Mouse (Mus musculus): ENCODE results near the gene C2cd2l. TPM values are rescaled to one million over a fixed set of nuclear protein-coding genes. Genes with fewer than 3 reads are reported as not detected.
"Not testable (repeated sequence)": the region's sequence is repeated elsewhere in the genome, so short reads cannot be mapped to it uniquely, and the experiment has no call there.

Gene C2cd2l
- polyA plus RNA-seq, 1 experiment from 2014 or later: 10.3 TPM

DNA sequence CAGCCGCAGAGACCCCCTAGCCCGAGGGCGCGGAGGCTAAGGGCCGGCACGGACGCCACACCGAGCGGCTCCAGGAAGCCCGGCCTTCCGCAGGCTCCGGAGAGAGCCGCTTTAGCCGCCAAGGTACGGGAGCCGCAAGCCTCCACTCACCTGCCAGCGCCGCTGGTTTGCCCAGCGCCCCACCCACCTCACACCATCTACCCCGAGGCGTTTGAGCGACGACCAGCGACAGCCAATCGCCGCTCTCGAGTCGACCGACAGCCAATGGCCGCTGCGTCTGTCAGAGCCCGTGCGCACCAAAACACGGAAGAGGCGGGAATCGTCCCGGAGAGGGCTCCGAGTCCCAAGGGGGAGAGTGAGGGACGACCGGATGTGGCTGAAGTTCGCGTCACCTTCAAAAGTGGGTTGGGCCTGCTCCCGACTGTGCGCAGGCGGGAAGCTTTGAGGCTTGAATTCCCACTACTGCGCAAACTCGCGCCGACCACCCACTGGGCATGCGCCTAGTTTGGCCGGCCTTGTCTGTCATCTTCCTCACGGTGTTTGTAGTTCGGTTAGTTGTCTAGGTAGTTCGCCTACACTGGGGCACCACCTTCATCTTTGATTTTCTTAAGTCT lies 14.5 kb downstream of the C2cd2l start, which contains the start of gene Hinfp:
Gene Hinfp, minus strand, starts transcription at position 206 of the 614 bp plus-strand sequence.
- peak within 1 kb of the TSS; percentile 86 for H3K4me2 ChIP-seq (replicated peaks; ENCODE audit: low read depth, low read length)
- peaks cover 5% of the 10 kb centered on the region; the same call in 1 of the 2 replicates for H3K4me1 ChIP-seq (ENCODE audit: insufficient read depth, low read depth, low read length)
- H3K27ac ChIP-seq (ENCODE audit: low read length): peak within 1 kb of the TSS; percentile 87
- ATAC-seq (peak; percentile 99), DNase-seq (ENCODE audit: low spot score) (peak; percentile 100)
- H3K9ac ChIP-seq (replicated peaks; ENCODE audit: low read depth): peak within 1 kb of the TSS; percentile 93
- no peaks in the 10 kb centered on the region for H3K9me3 ChIP-seq (ENCODE audit: low read length)
- no peaks in the 10 kb centered on the region for H3K27me3 ChIP-seq (replicated peaks; ENCODE audit: insufficient read depth, low read length)
- H3K36me3 ChIP-seq (ENCODE audit: insufficient read depth, low read length): no peaks in the 10 kb centered on the region
- TF ChIP-seq CTCF (IDR thresholded peaks at IDR 0.05): no peak
- no peak for TF ChIP-seq EP300 (IDR thresholded peaks at IDR 0.05)
- H3K4me3 ChIP-seq (ENCODE audit: low read depth, low read length): peak within 1 kb of the TSS; percentile 95
- WGBS: under 1% methylated on average over 52 of the region's 54 CpGs

DNA sequence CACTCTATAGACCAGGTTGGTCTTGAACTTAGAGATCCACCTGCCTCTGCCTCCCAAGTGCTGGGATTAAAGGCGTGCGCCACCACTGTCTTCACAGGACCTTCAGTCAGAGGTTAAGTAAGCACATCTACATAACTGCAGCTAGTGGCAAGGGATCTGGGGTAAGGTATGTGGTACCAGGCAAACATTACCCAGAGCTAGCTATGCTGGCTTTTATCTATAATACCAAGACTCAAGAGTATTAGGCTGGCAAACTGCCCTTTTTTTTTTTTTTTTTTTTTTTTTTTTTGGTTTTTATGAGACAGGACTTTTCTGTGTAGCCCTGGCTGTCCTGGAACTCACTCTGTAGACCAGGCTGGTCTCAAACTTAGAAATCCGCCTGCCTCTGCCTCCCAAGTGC lies 20.1 kb downstream of the C2cd2l start:
- H3K9me3 ChIP-seq (ENCODE audit: low read length); H3K27ac ChIP-seq (ENCODE audit: low read length); H3K27me3 ChIP-seq (replicated peaks; ENCODE audit: insufficient read depth, low read length); H3K9ac ChIP-seq (replicated peaks; ENCODE audit: low read depth); DNase-seq (ENCODE audit: low spot score); ATAC-seq; H3K4me1 ChIP-seq (ENCODE audit: insufficient read depth, low read depth, low read length); H3K4me2 ChIP-seq (replicated peaks; ENCODE audit: low read depth, low read length); H3K4me3 ChIP-seq (ENCODE audit: low read depth, low read length): not testable (repeated sequence)
- H3K36me3 ChIP-seq (ENCODE audit: insufficient read depth, low read length): peaks cover 32% of the 10 kb centered on the region
- WGBS: 95% methylated on average over 3 of the region's 3 CpGs

DNA sequence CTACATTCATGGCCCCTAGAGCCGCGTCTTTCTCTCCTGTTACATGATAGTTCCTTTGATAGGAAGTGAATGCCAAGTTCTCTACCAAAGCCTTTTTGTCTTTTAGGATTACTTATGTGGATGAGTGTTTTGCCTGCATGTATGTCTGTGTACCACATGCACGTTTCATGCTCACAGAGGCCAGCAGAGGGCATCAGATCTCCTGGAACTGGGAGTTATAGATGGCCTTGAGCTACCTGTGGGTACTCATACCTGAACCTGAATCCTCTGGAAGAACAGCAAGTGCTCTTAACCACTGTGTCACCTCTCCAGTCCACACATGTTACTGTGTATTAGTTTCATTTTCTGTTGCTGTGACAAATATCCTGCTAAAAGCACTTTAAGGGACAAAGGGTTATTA lies 27.6 kb downstream of the C2cd2l start:
- TF ChIP-seq EP300 (IDR thresholded peaks at IDR 0.05) (no peak), CTCF (IDR thresholded peaks at IDR 0.05) (peak; percentile 80)
- H3K4me1 ChIP-seq (ENCODE audit: insufficient read depth, low read depth, low read length): peaks cover 8% of the 10 kb centered on the region; the same call in 1 of the 2 replicates
- 72% methylated on average over 3 of the region's 3 CpGs for WGBS
- no peaks in the 10 kb centered on the region for H3K9me3 ChIP-seq (ENCODE audit: low read length)
- ATAC-seq (peak; percentile 71), DNase-seq (ENCODE audit: low spot score) (peak; percentile 74)
- H3K9ac ChIP-seq (replicated peaks; ENCODE audit: low read depth): no peak overlapping the region
- H3K4me3 ChIP-seq (ENCODE audit: low read depth, low read length): no peak overlapping the region
- no peak overlapping the region for H3K27ac ChIP-seq (ENCODE audit: low read length)
- peaks cover 5% of the 10 kb centered on the region for H3K27me3 ChIP-seq (replicated peaks; ENCODE audit: insufficient read depth, low read length)
- H3K36me3 ChIP-seq (ENCODE audit: insufficient read depth, low read length): peaks cover 15% of the 10 kb centered on the region
- H3K4me2 ChIP-seq (replicated peaks; ENCODE audit: low read depth, low read length): no peak overlapping the region

DNA sequence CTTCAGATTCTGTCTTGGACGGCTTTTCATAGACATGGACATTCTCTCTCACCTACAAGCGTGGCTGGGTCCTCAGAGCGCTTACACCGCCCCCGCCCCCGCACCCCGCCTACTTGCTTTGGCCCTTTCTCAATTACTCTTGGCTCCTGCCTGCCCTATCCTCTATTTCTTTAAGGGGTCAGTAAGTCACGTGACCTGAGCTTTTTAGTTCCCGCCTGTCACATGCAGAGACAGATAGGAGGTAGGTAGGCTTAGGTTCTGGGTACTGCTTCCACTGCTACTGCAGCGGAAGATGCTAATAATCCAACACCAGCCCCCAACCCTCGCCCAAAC lies 31.2 kb downstream of the C2cd2l start:
- H3K9ac ChIP-seq (replicated peaks; ENCODE audit: low read depth): no peak overlapping the region
- WGBS: 8% methylated on average over 11 of the region's 11 CpGs
- no peak overlapping the region for H3K4me3 ChIP-seq (ENCODE audit: low read depth, low read length)
- no peak overlapping the region for H3K4me2 ChIP-seq (replicated peaks; ENCODE audit: low read depth, low read length)
- H3K27ac ChIP-seq (ENCODE audit: low read length): no peak overlapping the region
- H3K9me3 ChIP-seq (ENCODE audit: low read length): no peaks in the 10 kb centered on the region
- TF ChIP-seq EP300 (IDR thresholded peaks at IDR 0.05): no peak
- TF ChIP-seq CTCF (IDR thresholded peaks at IDR 0.05): no peak
- DNase-seq (ENCODE audit: low spot score) (no peak), ATAC-seq (no peak)
- H3K27me3 ChIP-seq (replicated peaks; ENCODE audit: insufficient read depth, low read length): peaks cover 12% of the 10 kb centered on the region
- H3K36me3 ChIP-seq (ENCODE audit: insufficient read depth, low read length): no peaks in the 10 kb centered on the region
- peaks cover 14% of the 10 kb centered on the region; the same call in 1 of the 2 replicates for H3K4me1 ChIP-seq (ENCODE audit: insufficient read depth, low read depth, low read length)

DNA sequence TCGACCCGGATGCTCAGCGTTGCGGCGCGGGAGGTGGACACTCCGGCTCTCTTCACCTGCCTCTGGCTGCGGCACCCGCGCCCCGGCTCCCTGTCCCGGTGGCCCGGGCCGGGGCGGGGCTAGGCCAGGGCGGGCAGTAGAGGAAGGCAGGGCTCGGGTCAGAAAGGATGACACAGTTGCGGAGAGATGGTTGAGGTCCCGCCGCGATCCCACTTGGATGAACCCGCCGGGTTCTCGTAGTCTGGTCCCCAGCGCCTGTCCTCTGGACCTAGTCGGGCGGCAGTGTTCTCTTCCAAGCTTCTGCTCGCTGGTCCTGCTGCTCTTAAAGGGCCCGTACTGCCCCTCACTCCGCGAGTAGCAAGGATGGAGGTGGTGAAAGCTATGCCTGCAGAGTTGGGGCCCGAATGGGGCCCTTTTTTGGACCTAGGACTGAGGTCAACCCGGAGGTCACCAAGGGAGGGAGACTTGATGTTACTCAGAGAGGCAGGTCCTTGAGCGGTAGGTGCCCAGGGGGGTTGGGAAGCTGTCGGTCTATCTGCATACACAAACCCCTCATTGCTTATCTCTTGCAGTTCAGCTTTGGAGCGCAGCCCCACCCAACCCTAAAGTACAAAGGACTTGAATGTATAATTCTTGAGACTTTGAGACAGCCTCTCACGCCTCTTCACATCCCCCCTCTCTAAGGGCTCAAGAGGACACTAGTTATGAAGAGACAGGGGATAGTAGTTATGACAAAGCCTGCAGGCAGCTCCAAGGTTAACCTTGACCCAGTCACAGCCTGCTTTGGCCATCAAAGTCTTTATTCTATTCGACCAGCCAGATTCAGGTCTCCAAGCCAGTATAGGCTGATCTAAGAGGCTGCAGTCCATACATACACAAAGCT lies 31.8 kb downstream of the C2cd2l start, which contains the start of gene Abcg4:
Gene Abcg4, minus strand, starts transcription at position 540 of the 883 bp plus-strand sequence.
- DNase-seq (ENCODE audit: low spot score): no peak
- Histone ChIP-seq H3K27me3 (replicated peaks; ENCODE audit: insufficient read depth, low read length) (peaks cover 12% of the 10 kb centered on the region), H3K4me3 (ENCODE audit: low read depth, low read length) (peak within 1 kb of the TSS; percentile 40), H3K9ac (replicated peaks; ENCODE audit: low read depth) (peak within 1 kb of the TSS; percentile 19; the same call in 1 of the 2 replicates), H3K27ac (ENCODE audit: low read length) (no peak within 1 kb of the TSS), H3K4me1 (ENCODE audit: insufficient read depth, low read depth, low read length) (peaks cover 14% of the 10 kb centered on the region; the same call in 1 of the 2 replicates), H3K9me3 (ENCODE audit: low read length) (no peaks in the 10 kb centered on the region), H3K36me3 (ENCODE audit: insufficient read depth, low read length) (no peaks in the 10 kb centered on the region), H3K4me2 (replicated peaks; ENCODE audit: low read depth, low read length) (peak within 1 kb of the TSS; percentile 76)
- peak; percentile 47 for ATAC-seq
- TF ChIP-seq CTCF (IDR thresholded peaks at IDR 0.05) (no peak), EP300 (IDR thresholded peaks at IDR 0.05) (no peak)
- 2% methylated on average over 37 of the region's 38 CpGs for WGBS

DNA sequence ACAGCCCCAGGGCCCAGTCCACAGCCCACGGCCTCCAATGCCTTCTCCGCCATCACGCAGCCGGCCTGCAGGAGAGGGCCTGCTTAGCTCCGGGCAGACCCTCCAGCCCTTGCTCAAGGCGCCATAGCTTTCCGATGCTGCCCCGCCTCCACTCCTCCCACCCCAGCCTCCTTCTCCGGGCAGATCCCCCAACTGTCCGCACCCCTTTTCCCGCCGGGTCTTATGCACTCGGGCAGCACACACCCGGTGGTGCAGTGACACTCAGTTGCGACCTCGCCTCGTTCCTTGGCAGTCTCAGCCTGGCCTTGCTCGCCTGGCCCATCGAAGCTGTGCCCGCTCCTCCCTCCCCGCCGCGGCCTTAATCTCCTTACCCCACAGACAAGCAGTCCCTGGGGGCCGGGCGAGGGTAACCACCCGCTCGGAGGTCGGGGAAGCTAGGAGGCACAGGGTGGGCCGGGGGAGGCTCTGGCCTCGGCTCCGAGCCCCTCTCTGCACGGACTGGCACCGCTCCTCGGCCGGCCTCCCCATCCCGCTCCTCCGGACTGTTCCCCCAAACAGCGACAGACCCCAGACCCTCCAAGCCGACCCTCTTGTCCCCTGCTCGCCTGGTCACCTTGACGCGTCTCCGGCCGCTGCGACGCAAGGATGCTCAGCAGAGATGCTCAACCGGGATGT lies 32.5 kb downstream of the C2cd2l start:
- Histone ChIP-seq H3K4me1 (ENCODE audit: insufficient read depth, low read depth, low read length) (peaks cover 14% of the 10 kb centered on the region; the same call in 1 of the 2 replicates), H3K4me3 (ENCODE audit: low read depth, low read length) (peak overlapping the region; percentile 40), H3K36me3 (ENCODE audit: insufficient read depth, low read length) (no peaks in the 10 kb centered on the region), H3K9ac (replicated peaks; ENCODE audit: low read depth) (peak overlapping the region; percentile 19; the same call in 1 of the 2 replicates), H3K9me3 (ENCODE audit: low read length) (no peaks in the 10 kb centered on the region), H3K27me3 (replicated peaks; ENCODE audit: insufficient read depth, low read length) (peaks cover 12% of the 10 kb centered on the region), H3K27ac (ENCODE audit: low read length) (no peak overlapping the region), H3K4me2 (replicated peaks; ENCODE audit: low read depth, low read length) (peak overlapping the region; percentile 76)
- 2% methylated on average over 42 of the region's 47 CpGs for WGBS
- ATAC-seq (peak; percentile 32; the same call in 1 of the 2 replicates), DNase-seq (ENCODE audit: low spot score) (peak; percentile 17)
- TF ChIP-seq EP300 (IDR thresholded peaks at IDR 0.05) (no peak), CTCF (IDR thresholded peaks at IDR 0.05) (no peak)

Measured in lung, postnatal 0 days (tissue).